Mouse (Mus musculus) CH12.LX (cell line): ENCODE measurements around the gene Fam20a. TPM values are rescaled to one million over a fixed set of nuclear protein-coding genes. Genes with fewer than 3 reads are reported as not detected.

Experiments used
- DNase-seq: peaks from one replicate; pipeline ENCODE4 v3.0.0-alpha.2; 2013; ENCODE audit errors: extremely low read depth
- H3K27ac ChIP-seq: 2 replicates; pipeline ENCODE4 v1.5.1; 2012; ENCODE audit warnings: low read depth, mild to moderate bottlenecking, control low read depth, moderate library complexity; ENCODE audit not compliant: insufficient read depth
- H3K27me3 ChIP-seq: replicated peaks from 2 replicates; pipeline ENCODE3; 2012; ENCODE audit warnings: inconsistent platforms
- H3K36me3 ChIP-seq, 2 experiments: replicated peaks in 1 of 2; 2 replicates each; pipeline versions ENCODE3 to v1.6.1; 2012; ENCODE audit warnings: inconsistent platforms in 1 of 2, low read length in 1 of 2, mild to moderate bottlenecking in 1 of 2, mixed read lengths in 1 of 2, moderate library complexity in 1 of 2; ENCODE audit not compliant: control insufficient read depth in 1 of 2, insufficient read depth in 1 of 2
- H3K4me1 ChIP-seq, 2 experiments: 2 replicates each; pipeline ENCODE4 v1.6.1; 2012; ENCODE audit warnings: inconsistent platforms in 1 of 2, moderate library complexity in 1 of 2; ENCODE audit not compliant: insufficient read depth in 2 of 2, control insufficient read depth in 1 of 2
- H3K4me2 ChIP-seq: 2 replicates; pipeline ENCODE4 v1.6.1; 2012; ENCODE audit warnings: low read depth, mild to moderate bottlenecking, control low read depth; ENCODE audit not compliant: poor library complexity, insufficient read depth, severe bottlenecking
- H3K4me3 ChIP-seq, 3 experiments: fragments of 150-350 bp in 1 of 3; sonication (generic) in 1 of 3; replicated peaks in 1 of 3; 2 replicates each; pipeline versions ENCODE3 to v1.5.1; 2011 to 2012; ENCODE audit warnings: low read depth in 2 of 3, low read length in 2 of 3, mild to moderate bottlenecking in 2 of 3, moderate library complexity in 2 of 3, control low read depth in 1 of 3, improper control_type of control experiment in 1 of 3, inconsistent platforms in 1 of 3, mixed read lengths in 1 of 3; ENCODE audit not compliant: poor library complexity in 1 of 3
- H3K79me2 ChIP-seq: replicated peaks from 2 replicates; pipeline ENCODE4 v1.6.1; 2012; ENCODE audit warnings: mild to moderate bottlenecking, moderate library complexity; ENCODE audit not compliant: control insufficient read depth, poor library complexity, insufficient read depth, severe bottlenecking; ENCODE audit errors: extremely low read depth
- H3K9ac ChIP-seq: 2 replicates; pipeline ENCODE4 v1.6.1; 2012; ENCODE audit warnings: low read depth, mild to moderate bottlenecking, control low read depth, moderate library complexity; ENCODE audit not compliant: insufficient read depth
- H3K9me3 ChIP-seq: replicated peaks from 2 replicates; pipeline ENCODE3; 2012; ENCODE audit warnings: low read length, inconsistent platforms, mixed read lengths
- BHLHE40 ChIP-seq: IDR thresholded peaks from 2 replicates; pipeline ENCODE4 v1.6.1; 2011; ENCODE audit warnings: mild to moderate bottlenecking, low read depth, low read length, improper control_type of control experiment
- CHD1 ChIP-seq: IDR thresholded peaks from 2 replicates; pipeline ENCODE4 v1.6.1; 2012; ENCODE audit warnings: low read depth, low read length, improper control_type of control experiment, inconsistent platforms
- CHD2 ChIP-seq: IDR thresholded peaks from 2 replicates; pipeline ENCODE4 v1.6.1; 2011; ENCODE audit warnings: low read length, improper control_type of control experiment
- E2F4 ChIP-seq: IDR thresholded peaks from 2 replicates; pipeline ENCODE4 v1.6.1; 2011; ENCODE audit warnings: low read depth, low read length, improper control_type of control experiment; ENCODE audit not compliant: insufficient replicate concordance
- ELF1 ChIP-seq: IDR thresholded peaks from 2 replicates; pipeline ENCODE4 v1.6.1; 2014; ENCODE audit warnings: low read depth, mild to moderate bottlenecking, inconsistent platforms, low read length, improper control_type of control experiment
- ETS1 ChIP-seq: conservative IDR thresholded peaks from 2 replicates; pipeline ENCODE4 v1.6.1; 2012; ENCODE audit warnings: low read depth, mild to moderate bottlenecking, inconsistent platforms, low read length, improper control_type of control experiment, moderate library complexity
- GABPA ChIP-seq: IDR thresholded peaks from 2 replicates; pipeline ENCODE4 v1.6.1; 2012; ENCODE audit warnings: low read depth, low read length, improper control_type of control experiment, inconsistent platforms; ENCODE audit not compliant: insufficient replicate concordance
- JUN ChIP-seq: IDR thresholded peaks from 2 replicates; pipeline ENCODE4 v1.6.1; 2011; ENCODE audit warnings: low read depth, mild to moderate bottlenecking, low read length, improper control_type of control experiment, moderate library complexity; ENCODE audit not compliant: insufficient read depth
- JUND ChIP-seq: conservative IDR thresholded peaks from 2 replicates; pipeline ENCODE4 v1.6.1; 2011; ENCODE audit warnings: low read depth, low read length, improper control_type of control experiment
- KAT2A ChIP-seq: IDR thresholded peaks from 2 replicates; pipeline ENCODE4 v1.6.1; 2012; ENCODE audit warnings: low read length, improper control_type of control experiment, inconsistent platforms; ENCODE audit not compliant: insufficient replicate concordance
- MAFK ChIP-seq: IDR thresholded peaks from 2 replicates; pipeline ENCODE4 v1.6.1; 2011; ENCODE audit warnings: low read length, improper control_type of control experiment; ENCODE audit not compliant: insufficient replicate concordance
- MAX ChIP-seq: IDR thresholded peaks from 2 replicates; pipeline ENCODE4 v1.6.1; 2011; ENCODE audit warnings: low read length, improper control_type of control experiment
- MAZ ChIP-seq: IDR thresholded peaks from 2 replicates; pipeline ENCODE4 v1.6.1; 2012; ENCODE audit warnings: low read depth, mild to moderate bottlenecking, inconsistent platforms, low read length, improper control_type of control experiment, moderate library complexity
- NRF1 ChIP-seq: IDR thresholded peaks from 2 replicates; pipeline ENCODE4 v1.6.1; 2014; ENCODE audit warnings: low read depth, mild to moderate bottlenecking, inconsistent platforms, low read length, improper control_type of control experiment, moderate library complexity
- POLR2A ChIP-seq: IDR thresholded peaks from 2 replicates; pipeline ENCODE4 v1.6.1; 2011; ENCODE audit warnings: low read depth, mild to moderate bottlenecking, improper control_type of control experiment, low read length
- RAD21 ChIP-seq: IDR thresholded peaks from 2 replicates; pipeline ENCODE4 v1.6.1; 2011; ENCODE audit warnings: low read depth, mild to moderate bottlenecking, low read length, improper control_type of control experiment, moderate library complexity
- RCOR1 ChIP-seq: conservative IDR thresholded peaks from 2 replicates; pipeline ENCODE4 v1.6.1; 2012; ENCODE audit warnings: low read depth, mild to moderate bottlenecking, inconsistent platforms, low read length, improper control_type of control experiment
- SMC3 ChIP-seq: IDR thresholded peaks from 2 replicates; pipeline ENCODE4 v1.6.1; 2011; ENCODE audit warnings: low read depth, low read length, improper control_type of control experiment
- TBP ChIP-seq: conservative IDR thresholded peaks from 2 replicates; pipeline ENCODE4 v1.6.1; 2011; ENCODE audit warnings: low read depth, low read length, improper control_type of control experiment
- USF2 ChIP-seq: conservative IDR thresholded peaks from 2 replicates; pipeline ENCODE4 v1.6.1; 2011; ENCODE audit warnings: low read depth, low read length, improper control_type of control experiment
- ZKSCAN1 ChIP-seq: IDR thresholded peaks from 2 replicates; pipeline ENCODE4 v1.6.1; 2012; ENCODE audit warnings: low read depth, inconsistent platforms, low read length, improper control_type of control experiment, borderline replicate concordance
- ZMIZ1 ChIP-seq: IDR thresholded peaks from 2 replicates; pipeline ENCODE4 v1.6.1; 2012; ENCODE audit warnings: low read depth, mild to moderate bottlenecking, inconsistent platforms, low read length, improper control_type of control experiment
- dilution Hi-C: fragments of 300-500 bp; cut with MboI; formaldehyde crosslinking; loops from 2 replicates; pipeline ENCODE4 v1.14.3; 2020; ENCODE audit warnings: low sequenced_read_pairs; ENCODE audit not compliant: extremely low pct_unique_long_range_greater_than_20kb, extremely low pct_ligation_motif_present
- in situ Hi-C: fragments of 300-500 bp; cut with MboI; formaldehyde crosslinking; loops from 3 replicates; pipeline ENCODE4 v1.14.3; 2019; ENCODE audit warnings: low sequenced_read_pairs, low pct_ligation_motif_present, low pct_unique_long_range_greater_than_20kb, mixed read lengths
- polyA plus RNA-seq: library from polyadenylated mRNA; unstranded; fragments of >175 nt; gene quantifications from 2 replicates; pipeline ENCODE4 v1.2.1, GENCODE M21; 2012; ENCODE audit warnings: low read depth; ENCODE audit not compliant: insufficient read length
- total RNA-seq, 2 experiments: library from RNA; depleted of rRNA; stranded (reverse); fragments of 300-350 nt in 1 of 2; fragments of >200 nt in 1 of 2; gene quantifications; 2 replicates each; pipeline ENCODE4 v1.2.3; 2012 to 2014

Fam20a gene
- total and polyA plus RNA-seq, 3 experiments: 0.08 TPM; not detected in 2

DNA sequence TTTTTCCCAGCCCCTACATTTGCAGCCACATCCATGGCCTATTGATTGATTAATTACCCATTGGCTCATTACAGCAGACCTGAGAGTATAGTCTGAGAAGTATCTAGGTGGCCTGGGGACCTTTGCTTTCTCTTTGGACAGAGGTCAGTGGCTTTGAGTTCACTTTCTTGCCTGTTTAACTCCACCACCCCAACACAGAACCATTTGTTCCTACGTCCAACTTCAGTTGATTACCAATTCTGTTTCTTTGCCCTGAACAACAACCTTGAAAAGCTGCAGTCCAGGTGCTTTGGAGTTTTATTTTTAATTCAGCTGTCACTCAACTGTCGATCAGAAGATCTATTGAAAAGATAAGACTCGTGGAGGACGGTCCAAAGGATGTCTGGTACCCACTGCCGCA lies 12.6 kb downstream of the Fam20a start:
- dilution Hi-C loops: no loop called here
- Histone ChIP-seq H3K79me2 (no peaks in the 10 kb centered on the region), H3K27ac (no peak overlapping the region), H3K36me3 (no peaks in the 10 kb centered on the region), H3K9ac (no peak overlapping the region), H3K9me3 (no peaks in the 10 kb centered on the region), H3K4me1 (peaks cover 6 to 12% of the 10 kb centered on the region in 2 experiments), H3K4me3 (no peak overlapping the region), H3K27me3 (peaks cover 2% of the 10 kb centered on the region), H3K4me2 (no peak overlapping the region)
- in situ Hi-C loops: no loop called here
- DNase-seq: no peak
- TF ChIP-seq GABPA (no peak), JUND (no peak), ZMIZ1 (no peak), E2F4 (no peak)

DNA sequence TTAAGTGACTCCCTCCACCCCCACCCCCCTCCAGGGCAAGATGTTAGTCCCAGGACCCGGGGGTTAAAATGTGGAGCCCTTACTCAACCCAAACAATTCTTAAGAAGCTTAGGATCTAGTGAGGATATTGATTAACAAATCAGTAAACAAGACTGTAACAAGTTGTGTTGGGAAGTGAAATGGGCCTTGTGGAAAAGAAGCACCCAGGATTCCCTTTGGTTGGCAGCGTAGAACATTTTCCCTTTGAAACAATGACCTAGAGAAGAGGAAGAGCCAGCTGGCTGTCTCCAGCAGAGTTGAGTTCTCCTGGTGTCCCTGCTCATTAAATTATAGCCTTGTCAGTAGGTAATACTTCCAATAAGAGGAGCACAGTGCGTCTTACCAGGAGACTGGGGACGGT lies 13.3 kb downstream of the Fam20a start:
- TF ChIP-seq MAX: no peak
- TF ChIP-seq CHD1: no peak
- no peak for TF ChIP-seq JUN
- TF ChIP-seq KAT2A: no peak
- TF ChIP-seq MAZ: no peak
- TF ChIP-seq SMC3: no peak
- no peak for TF ChIP-seq RAD21
- TF ChIP-seq USF2: no peak
- no peak for TF ChIP-seq ELF1
- TF ChIP-seq ZMIZ1: no peak
- no peak for TF ChIP-seq CHD2
- no peak for TF ChIP-seq MAFK
- no peak for TF ChIP-seq ZKSCAN1
- TF ChIP-seq NRF1: no peak
- TF ChIP-seq TBP: no peak
- no peak for TF ChIP-seq RCOR1
- no peak for TF ChIP-seq ETS1
- TF ChIP-seq POLR2A: no peak
- no peak for TF ChIP-seq GABPA
- TF ChIP-seq BHLHE40: no peak
- TF ChIP-seq, all 38 proteins: peak for 0
- Histone ChIP-seq H3K4me3 (no peak overlapping the region), H3K27me3 (peaks cover 2% of the 10 kb centered on the region), H3K4me1 (peaks cover 10 to 19% of the 10 kb centered on the region in 2 experiments), H3K4me2 (no peak overlapping the region), H3K9ac (no peak overlapping the region), H3K27ac (no peak overlapping the region), H3K79me2 (no peaks in the 10 kb centered on the region), H3K36me3 (no peaks in the 10 kb centered on the region), H3K9me3 (no peaks in the 10 kb centered on the region)
- no peak for DNase-seq
- dilution Hi-C loops: no loop called here
- in situ Hi-C loops: no loop called here
